Mouse (Mus musculus) brain, embryonic 14.5 days (tissue): ENCODE results near the gene Pgpep1.

ENCODE experiments used
- CTCF ChIP-seq: fragments of 200-500 bp; IDR thresholded peaks from 2 replicates; pipeline ENCODE4 v1.5.1; 2012; ENCODE audit warnings: inconsistent platforms, mild to moderate bottlenecking, moderate library complexity, borderline replicate concordance; ENCODE audit not compliant: insufficient read depth, insufficient read length; ENCODE audit errors: extremely low read depth
- POLR2A ChIP-seq: fragments of 200-500 bp; IDR thresholded peaks from 2 replicates; pipeline ENCODE4 v1.6.1; 2012; ENCODE audit warnings: mild to moderate bottlenecking, inconsistent platforms, borderline replicate concordance; ENCODE audit not compliant: poor library complexity, insufficient read depth, insufficient read length, severe bottlenecking; ENCODE audit errors: extremely low read depth

DNA sequence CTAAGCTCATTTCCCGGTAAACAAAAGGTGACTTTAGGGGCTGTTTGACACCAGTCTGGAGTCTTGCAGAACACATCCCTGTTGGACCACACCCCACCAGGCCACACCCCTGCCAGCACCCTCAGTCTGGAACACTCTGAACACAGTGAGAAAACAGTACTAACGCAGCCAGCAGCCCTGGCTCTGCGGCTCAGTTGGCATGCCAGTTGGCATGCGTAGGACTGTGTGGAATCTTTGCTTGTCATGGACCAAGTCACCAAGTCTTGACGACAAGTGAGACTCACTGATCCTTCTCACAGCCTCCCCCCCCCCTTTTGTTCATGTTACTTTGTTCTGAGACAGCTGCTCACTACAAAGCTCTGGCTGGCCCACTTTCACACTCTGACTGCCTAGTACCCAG lies 6.9 kb upstream of the Pgpep1 start:
- TF ChIP-seq POLR2A (no peak), CTCF (no peak)
